Mouse (Mus musculus): ENCODE measurements around the gene Gas7. TPM values are rescaled to one million over a fixed set of nuclear protein-coding genes. Genes with fewer than 3 reads are reported as not detected.

Gene Gas7
- total RNA-seq, 4 experiments from 2014 or later: 425 to 480 (median 467) TPM

GRCm38 (mm10) chr11:67694703-67695376 lies 239.6 kb downstream of the Gas7 start, which contains the start of gene Rcvrn:
Gene Rcvrn (plus strand): TSS chr11:67695326.
- DNase-seq (ENCODE audit: low spot score in 2 of 2): no peak

- peak; percentile 29 to 58 for DNase-seq (ENCODE audit: low spot score in 2 of 2)
Measured at GRCm38 (mm10) chr11:67712976-67713375, 257.7 kb downstream of the Gas7 start.

- DNase-seq (ENCODE audit: low spot score in 2 of 2): no peak
Measured at GRCm38 (mm10) chr11:67715382-67715781, 260.1 kb downstream of the Gas7 start.

DNA sequence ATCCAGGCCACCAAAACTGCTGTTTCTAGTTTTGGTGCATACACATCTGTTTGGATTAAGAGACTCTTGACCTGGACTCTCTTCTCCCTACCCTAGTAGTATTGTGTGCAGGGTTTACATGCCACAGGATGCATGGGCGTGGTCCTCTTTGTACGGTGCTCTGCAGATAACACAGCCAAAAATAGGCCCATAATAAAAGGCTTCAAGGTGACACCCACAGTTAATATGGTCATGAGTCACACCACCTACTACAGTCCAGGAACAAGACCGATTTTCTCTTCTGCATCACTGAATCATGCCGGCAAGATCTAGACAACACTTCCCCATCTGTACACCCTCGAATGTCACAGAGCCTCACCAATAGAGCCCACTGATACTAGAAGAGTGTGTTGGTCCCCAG lies 266.2 kb downstream of the Gas7 start:
- DNase-seq (ENCODE audit: low spot score in 2 of 2): no peak

DNA sequence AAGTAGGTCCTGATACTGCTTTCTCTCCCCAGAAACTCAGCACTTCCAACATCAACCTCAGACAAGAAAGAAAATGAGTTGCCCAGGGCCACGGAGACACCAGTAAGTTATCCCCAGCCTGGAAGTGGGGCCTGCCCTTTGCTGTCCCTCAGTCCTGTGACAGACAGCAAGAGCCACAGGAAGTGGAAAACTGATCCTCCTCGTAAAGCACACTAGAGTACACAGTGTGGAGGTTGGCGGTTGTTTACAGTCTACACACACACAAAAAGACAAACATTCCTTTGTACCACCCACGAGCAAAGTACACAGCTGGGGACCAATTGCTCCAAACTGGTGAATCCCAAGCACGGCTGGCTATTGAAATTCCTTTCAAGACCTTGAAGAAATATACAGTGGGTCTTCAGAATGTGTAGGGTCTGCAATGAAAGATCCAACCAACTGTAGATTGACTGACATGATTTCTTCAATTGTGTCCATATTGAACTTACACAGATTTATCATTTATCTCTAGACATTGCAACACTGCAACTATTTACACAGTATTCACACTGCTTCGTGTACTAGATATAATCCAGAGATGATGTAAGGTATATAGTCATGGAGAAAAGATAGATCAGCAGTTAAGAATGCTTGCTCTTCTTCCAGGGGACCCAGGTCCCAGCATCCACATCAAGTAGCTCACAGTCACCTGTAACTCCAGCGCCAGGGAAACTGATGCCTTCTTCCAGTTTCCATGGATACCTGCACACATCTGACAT lies 267.3 kb downstream of the Gas7 start:
- no peak for DNase-seq (ENCODE audit: low spot score in 2 of 2)

GRCm38 (mm10) chr11:67723231-67724013 lies 268.2 kb downstream of the Gas7 start:
- DNase-seq (ENCODE audit: low spot score in 2 of 2): no peak

- DNase-seq (ENCODE audit: low spot score in 2 of 2): no peak
Measured at GRCm38 (mm10) chr11:67727095-67727494, 271.9 kb downstream of the Gas7 start.

DNA sequence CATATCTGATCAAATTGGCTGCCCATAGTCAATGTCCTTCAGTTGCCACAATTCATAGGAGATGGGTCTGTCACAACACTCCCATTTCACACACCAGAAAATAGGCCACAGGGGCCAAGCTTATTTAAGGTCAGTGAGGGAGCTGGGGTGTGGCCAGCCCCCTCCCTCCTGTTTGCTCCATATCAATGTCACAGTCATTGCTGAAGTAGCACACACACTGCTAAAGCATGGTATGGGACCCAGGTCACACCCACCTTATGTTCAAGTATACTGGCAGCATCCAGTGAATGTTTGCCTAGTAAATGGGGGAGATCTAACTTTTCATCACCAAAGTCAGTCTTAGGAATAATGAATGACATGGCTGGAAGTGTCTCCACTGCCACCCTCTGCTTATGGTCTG lies 273.5 kb downstream of the Gas7 start:
- no peak for DNase-seq (ENCODE audit: low spot score in 2 of 2)

GRCm38 (mm10) chr11:67731056-67731455 lies 275.8 kb downstream of the Gas7 start:
- DNase-seq (ENCODE audit: low spot score in 2 of 2): no peak

DNA sequence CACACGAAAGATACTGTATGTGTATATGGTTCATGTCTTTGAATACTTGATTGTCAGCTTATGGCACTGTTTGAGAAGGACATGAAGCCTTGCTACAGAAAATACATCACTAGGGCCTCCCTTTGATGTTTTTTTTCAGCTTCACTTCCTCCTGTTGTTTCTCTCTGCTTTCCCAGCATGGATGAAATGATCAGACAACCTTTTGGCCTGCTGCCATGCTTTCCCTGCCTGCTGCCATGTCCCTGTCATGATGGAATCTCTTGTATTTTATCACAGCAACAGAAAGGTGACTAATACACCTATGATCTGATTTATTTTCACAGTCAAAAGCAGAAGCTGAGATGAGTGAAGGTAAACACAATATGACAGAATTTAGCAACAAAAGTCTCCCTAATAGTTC lies 278.5 kb downstream of the Gas7 start:
- DNase-seq (ENCODE audit: low spot score in 2 of 2): no peak

GRCm38 (mm10) chr11:67734597-67734996 lies 279.4 kb downstream of the Gas7 start:
- DNase-seq (ENCODE audit: low spot score in 2 of 2): no peak

- no peak for DNase-seq (ENCODE audit: low spot score in 2 of 2)
Measured at GRCm38 (mm10) chr11:67738345-67738744, 283.1 kb downstream of the Gas7 start.

Other genes starting within 250 kb of the Gas7 start
- 1 to 10 TPM in 1 of 4 experiments, under 1 TPM in 3; 0.08 to 3.0 (median 0.15) TPM for gene Myh4, start 217.4 kb upstream of the Gas7 start, total RNA-seq (2022)
- gene Myh8, start 178.3 kb upstream of the Gas7 start, total RNA-seq (2022): 1 to 10 TPM; 1.0 to 1.6 (median 1.4) TPM
- gene Myh13, start 133.8 kb upstream of the Gas7 start, total RNA-seq (2022): under 1 TPM in 2 of 4 experiments, not detected in 2; 0.11 to 0.45 TPM
- 1 to 10 TPM; 1.3 to 2.5 (median 1.6) TPM for gene Rcvrn, start 239.9 kb downstream of the Gas7 start, total RNA-seq (2022)

Data from layer of hippocampus, adult 8-10 months (tissue).